Mouse (Mus musculus) gastrocnemius, postnatal 36 days (tissue): ENCODE measurements around the gene Tmem147. TPM values are rescaled to one million over a fixed set of nuclear protein-coding genes. Genes with fewer than 3 reads are reported as not detected.

Experiments
- total RNA-seq, 2 experiments: library from RNA; stranded (reverse); gene quantifications; 2 replicates each; pipeline ENCODE4 v1.2.3; 2021

Tmem147 gene
- total RNA-seq, 2 experiments from 2014 or later: 251 to 273 TPM

Other genes with a start within 250 kb of the Tmem147 start
- gene Prodh2, start 235.9 kb downstream of the Tmem147 start, total RNA-seq: not detected
- 1 to 10 TPM in 1 of 2 experiments, under 1 TPM in 1; 0.49 to 1.0 TPM for gene Arhgap33, start 194.5 kb downstream of the Tmem147 start, total RNA-seq
- 1,000 to 10,000 TPM; 1,132 to 1,502 TPM for gene Hspb6, start 177.4 kb downstream of the Tmem147 start, total RNA-seq
- 1 to 10 TPM; 3.3 to 8.2 TPM for gene Proser3, start 177.2 kb downstream of the Tmem147 start, total RNA-seq
- 10 to 100 TPM in 1 of 2 experiments, 1 to 10 TPM in 1; 9.6 to 12.4 TPM for gene Lin37, start 169.7 kb downstream of the Tmem147 start, total RNA-seq
- 10 to 100 TPM; 51.8 to 52.3 TPM for gene U2af1l4, start 166.2 kb downstream of the Tmem147 start, total RNA-seq
- 1 to 10 TPM; 1.8 TPM for gene Gm49396, start 166.2 kb downstream of the Tmem147 start, total RNA-seq
- gene Psenen, start 165.9 kb downstream of the Tmem147 start, total RNA-seq: 10 to 100 TPM; 95.1 to 99.1 TPM
- under 1 TPM in 1 of 2 experiments, not detected in 1; 0.38 TPM for gene Igflr1, start 164.1 kb downstream of the Tmem147 start, total RNA-seq
- gene Kmt2b, start 140.8 kb downstream of the Tmem147 start, total RNA-seq: 10 to 100 TPM; 13.4 to 16.0 TPM
- not detected for gene Zbtb32, start 130.6 kb downstream of the Tmem147 start, total RNA-seq
- not detected for gene Upk1a, start 116.7 kb downstream of the Tmem147 start, total RNA-seq
- 1,000 to 10,000 TPM; 1,738 to 1,902 TPM for gene Cox6b1, start 103.4 kb downstream of the Tmem147 start, total RNA-seq
- not detected for gene Etv2, start 93.7 kb downstream of the Tmem147 start, total RNA-seq
- 10 to 100 TPM; 35.7 to 38.1 TPM for gene Rbm42, start 79.2 kb downstream of the Tmem147 start, total RNA-seq
- 1 to 10 TPM; 2.9 to 3.2 TPM for gene Haus5, start 64.5 kb downstream of the Tmem147 start, total RNA-seq
- gene Pmis2, start 57.9 kb downstream of the Tmem147 start, total RNA-seq: 1 to 10 TPM; 2.5 to 2.7 TPM
- gene 2200002J24Rik, start 30.6 kb downstream of the Tmem147 start, total RNA-seq: not detected
- under 1 TPM; 0.27 to 0.28 TPM for gene Atp4a, start 17.3 kb downstream of the Tmem147 start, total RNA-seq
- gene Gapdhs, start 14.1 kb upstream of the Tmem147 start, total RNA-seq: not detected
- 1 to 10 TPM; 1.7 to 3.9 TPM for gene Sbsn, start 21.9 kb upstream of the Tmem147 start, total RNA-seq
- under 1 TPM in 1 of 2 experiments, not detected in 1; 0.56 TPM for gene Dmkn, start 34.2 kb upstream of the Tmem147 start, total RNA-seq
- gene Krtdap, start 58.4 kb upstream of the Tmem147 start, total RNA-seq: not detected
- under 1 TPM in 1 of 2 experiments, not detected in 1; 0.35 TPM for gene Ffar2, start 94.2 kb upstream of the Tmem147 start, total RNA-seq
- gene Ffar3, start 126.6 kb upstream of the Tmem147 start, total RNA-seq: not detected
- not detected for gene Ffar1, start 132.0 kb upstream of the Tmem147 start, total RNA-seq
- gene Cd22, start 150.8 kb upstream of the Tmem147 start, total RNA-seq: not detected
- gene Mag, start 185.3 kb upstream of the Tmem147 start, total RNA-seq: 1 to 10 TPM in 1 of 2 experiments, under 1 TPM in 1; 0.41 to 1.0 TPM
- not detected for gene Hamp2, start 195.1 kb upstream of the Tmem147 start, total RNA-seq
- gene Hamp, start 214.5 kb upstream of the Tmem147 start, total RNA-seq: not detected
- 10 to 100 TPM; 74.5 to 80.7 TPM for gene Usf2, start 227.3 kb upstream of the Tmem147 start, total RNA-seq
- under 1 TPM in 1 of 2 experiments, not detected in 1; 0.49 TPM for gene Lsr, start 243.9 kb upstream of the Tmem147 start, total RNA-seq
- gene Fam187b, start 244.2 kb upstream of the Tmem147 start, total RNA-seq: not detected